Comparison of ENCODE assay signal across 7 mouse cellular contexts in the genomic region with DNA sequence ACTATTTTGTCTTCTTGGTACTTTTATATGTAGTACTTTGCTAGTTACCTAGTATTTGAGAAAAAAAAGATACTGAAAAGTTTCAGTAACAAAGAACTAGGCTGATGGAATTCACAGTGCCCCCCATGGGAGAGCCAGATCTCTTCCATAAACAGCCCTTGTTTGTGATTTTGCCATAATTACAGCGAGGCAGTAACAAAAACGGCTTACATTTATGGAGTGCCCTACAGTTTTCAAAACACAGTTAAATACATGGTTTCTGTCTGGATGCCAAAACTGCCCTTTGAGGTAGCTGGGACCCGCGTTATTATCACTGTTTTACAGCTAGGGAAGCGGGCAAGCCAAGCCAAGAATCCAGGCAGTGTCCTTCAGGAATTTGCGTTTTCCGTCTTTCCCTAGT. TPM values are rescaled to one million over a fixed set of nuclear protein-coding genes. Genes with fewer than 3 reads are reported as not detected.
DNase-seq lines count a peak whose midpoint lies in the region; ATAC-seq and TF ChIP-seq lines count a peak whose summit lies in the region.

No protein-coding gene starts in this region.

- H3K4me3 ChIP-seq in lung, adult 2 months (replicated peaks; ENCODE audit: extremely low read depth, low read depth, low read length) = peak overlapping the region; percentile 82
- peak overlapping the region; percentile 92 for H3K4me3 ChIP-seq in embryonic facial prominence, embryonic 15.5 days (replicated peaks)
- H3K4me3 ChIP-seq in hindbrain, embryonic 16.5 days (ENCODE audit: low read length) = peak overlapping the region; percentile 96
- H3K4me3 ChIP-seq in lung, embryonic 16.5 days (ENCODE audit: low read length) = peak overlapping the region; percentile 94
- peak overlapping the region; percentile 96 for H3K4me3 ChIP-seq in stomach, postnatal 0 days (ENCODE audit: low read depth, low read length)

- H3K36me3 ChIP-seq in embryonic facial prominence, embryonic 15.5 days = no peaks in the 10 kb centered on the region
- no peaks in the 10 kb centered on the region for H3K36me3 ChIP-seq in hindbrain, embryonic 16.5 days (ENCODE audit: control insufficient read depth, insufficient read depth, low read length)
- no peaks in the 10 kb centered on the region for H3K36me3 ChIP-seq in lung, embryonic 16.5 days (ENCODE audit: control insufficient read depth, insufficient read depth, low read length)
- H3K36me3 ChIP-seq in stomach, postnatal 0 days (ENCODE audit: control insufficient read depth, insufficient read depth, low read length) = no peaks in the 10 kb centered on the region

- TF ChIP-seq EP300 in stomach, postnatal 0 days (optimal IDR thresholded peaks at IDR 0.05) = no peak

- DNase-seq in lung, adult 2 months = peak; percentile 15
- no peak for DNase-seq in lung, adult 18-20 months
- DNase-seq in stomach, postnatal 0 days (ENCODE audit: low spot score) = no peak
- no peak for DNase-seq in c-Kit-positive CD71-positive TER-119-positive erythroid progenitor cells, embryonic 14.5 days (ENCODE audit: low spot score)

- no peak for ATAC-seq in embryonic facial prominence, embryonic 15.5 days (ENCODE audit: insufficient number of reproducible peaks, low FRiP score, low TSS enrichment, low read depth)
- ATAC-seq in hindbrain, embryonic 16.5 days = no peak
- no peak for ATAC-seq in lung, embryonic 16.5 days (ENCODE audit: low read depth)
- ATAC-seq in stomach, postnatal 0 days (ENCODE audit: low FRiP score, low TSS enrichment) = no peak

- no peaks in the 10 kb centered on the region for H3K9me3 ChIP-seq in embryonic facial prominence, embryonic 15.5 days (replicated peaks)
- H3K9me3 ChIP-seq in hindbrain, embryonic 16.5 days (ENCODE audit: control insufficient read depth, low read length) = no peaks in the 10 kb centered on the region
- H3K9me3 ChIP-seq in lung, embryonic 16.5 days (ENCODE audit: control insufficient read depth, low read length) = no peaks in the 10 kb centered on the region
- H3K9me3 ChIP-seq in stomach, postnatal 0 days (ENCODE audit: control insufficient read depth, low read length) = no peaks in the 10 kb centered on the region

- peak overlapping the region; percentile 12; the same call in 1 of the 2 replicates for H3K9ac ChIP-seq in embryonic facial prominence, embryonic 15.5 days
- peak overlapping the region; percentile 97; the same call in 1 of the 2 replicates for H3K9ac ChIP-seq in hindbrain, embryonic 16.5 days (ENCODE audit: low read depth, low read length)
- H3K9ac ChIP-seq in lung, embryonic 16.5 days (ENCODE audit: low read length) = peak overlapping the region; percentile 69
- H3K9ac ChIP-seq in stomach, postnatal 0 days (ENCODE audit: low read length) = peak overlapping the region; percentile 57

- peaks cover 5% of the 10 kb centered on the region for H3K4me1 ChIP-seq in lung, adult 2 months (ENCODE audit: control insufficient read depth, insufficient read depth, low read length)
- peaks cover 10% of the 10 kb centered on the region for H3K4me1 ChIP-seq in embryonic facial prominence, embryonic 15.5 days
- H3K4me1 ChIP-seq in hindbrain, embryonic 16.5 days (ENCODE audit: control insufficient read depth, insufficient read depth, low read depth, low read length) = peaks cover 20% of the 10 kb centered on the region
- peaks cover 13% of the 10 kb centered on the region for H3K4me1 ChIP-seq in lung, embryonic 16.5 days (replicated peaks; ENCODE audit: control insufficient read depth, insufficient read depth, low read length)
- H3K4me1 ChIP-seq in stomach, postnatal 0 days (replicated peaks; ENCODE audit: control insufficient read depth, insufficient read depth) = peaks cover 5% of the 10 kb centered on the region; the same call in 1 of the 2 replicates

- peak overlapping the region; percentile 97 for H3K27ac ChIP-seq in embryonic facial prominence, embryonic 15.5 days (replicated peaks)
- H3K27ac ChIP-seq in hindbrain, embryonic 16.5 days (ENCODE audit: low read depth, low read length) = peak overlapping the region; percentile 97
- H3K27ac ChIP-seq in lung, embryonic 16.5 days (ENCODE audit: low read length) = peak overlapping the region; percentile 75
- peak overlapping the region; percentile 99 for H3K27ac ChIP-seq in stomach, postnatal 0 days (replicated peaks)

- no peak for TF ChIP-seq CTCF in lung, adult 2 months (IDR thresholded peaks at IDR 0.05; ENCODE audit: insufficient read depth, low read length)
- 0 out of 2 replicates have a peak, but pooled peaks have one; percentile 15 for TF ChIP-seq CTCF in stomach, postnatal 0 days (IDR thresholded peaks at IDR 0.05; ENCODE audit: low read depth)

- TF ChIP-seq POLR2A in lung, adult 2 months (IDR thresholded peaks at IDR 0.05; ENCODE audit: borderline replicate concordance, extremely low read depth, low read depth, low read length) = no peak

- H3K27me3 ChIP-seq in embryonic facial prominence, embryonic 15.5 days = no peaks in the 10 kb centered on the region
- no peaks in the 10 kb centered on the region for H3K27me3 ChIP-seq in hindbrain, embryonic 16.5 days (replicated peaks; ENCODE audit: control insufficient read depth, insufficient read depth, low read length)
- H3K27me3 ChIP-seq in lung, embryonic 16.5 days (ENCODE audit: control insufficient read depth, insufficient read depth, low read depth, low read length) = no peaks in the 10 kb centered on the region
- no peaks in the 10 kb centered on the region for H3K27me3 ChIP-seq in stomach, postnatal 0 days (ENCODE audit: control insufficient read depth, insufficient read depth, low read length)

- peak overlapping the region; percentile 69 for H3K4me2 ChIP-seq in embryonic facial prominence, embryonic 15.5 days (replicated peaks)
- peak overlapping the region; percentile 58 for H3K4me2 ChIP-seq in hindbrain, embryonic 16.5 days (ENCODE audit: low read length)
- H3K4me2 ChIP-seq in lung, embryonic 16.5 days (ENCODE audit: low read depth, low read length) = peak overlapping the region; percentile 72
- peak overlapping the region; percentile 65 for H3K4me2 ChIP-seq in stomach, postnatal 0 days (replicated peaks; ENCODE audit: low read depth)

- WGBS in lung, adult 2 months = 12% methylated on average over 7 of the region's 7 CpGs
- WGBS in embryonic facial prominence, embryonic 15.5 days = 21% methylated on average over 7 of the region's 7 CpGs
- 23% methylated on average over 7 of the region's 7 CpGs for WGBS in hindbrain, embryonic 16.5 days
- 14% methylated on average over 7 of the region's 7 CpGs for WGBS in lung, embryonic 16.5 days
- WGBS in stomach, postnatal 0 days = 20% methylated on average over 7 of the region's 7 CpGs

RNA-seq across cellular contexts. Expression of a gene that starts 0.6 kb away (rescaled TPM):
- polyA plus RNA-seq in lung, adult 2 months (2012; rRNA removed) = 18.2 and 22.5 TPM in 2 replicates
- 19.3 and 20.3 TPM in 2 replicates for polyA plus RNA-seq in embryonic facial prominence, embryonic 15.5 days (2015; fragmentation: Nextera tagmentation; extraction: Ambion mirVana)
- polyA plus RNA-seq in hindbrain, embryonic 16.5 days (2015; fragmentation: Nextera tagmentation; extraction: Ambion mirVana) = 9.8 and 10.3 TPM in 2 replicates
- polyA plus RNA-seq in lung, embryonic 16.5 days (2015; fragmentation: Nextera tagmentation; extraction: Ambion mirVana) = 17.1 and 18.1 TPM in 2 replicates
- polyA plus RNA-seq in stomach, postnatal 0 days (2015; fragmentation: Nextera tagmentation; extraction: Ambion mirVana) = 8.4 and 9.0 TPM in 2 replicates

RNA-seq across cellular contexts. Expression of a gene that starts 20.2 kb away (rescaled TPM):
- polyA plus RNA-seq in lung, adult 2 months (2012; rRNA removed) = not detected in 2 replicates
- polyA plus RNA-seq in embryonic facial prominence, embryonic 15.5 days (2015; fragmentation: Nextera tagmentation; extraction: Ambion mirVana) = 0.42 TPM in 1 of 2 replicates, not detected in the other
- not detected in 2 replicates for polyA plus RNA-seq in hindbrain, embryonic 16.5 days (2015; fragmentation: Nextera tagmentation; extraction: Ambion mirVana)
- not detected in 2 replicates for polyA plus RNA-seq in lung, embryonic 16.5 days (2015; fragmentation: Nextera tagmentation; extraction: Ambion mirVana)
- not detected in 2 replicates for polyA plus RNA-seq in stomach, postnatal 0 days (2015; fragmentation: Nextera tagmentation; extraction: Ambion mirVana)

Comparison
In these comparisons a context has a peak if more than half of its experiments do, and no peak if none do; other contexts are left out.
1. H3K9ac ChIP-seq: peak in every context shown above with its lines; median percentile 97 in hindbrain, embryonic 16.5 days; 69 in lung, embryonic 16.5 days; 57 in stomach, postnatal 0 days; 12 in embryonic facial prominence, embryonic 15.5 days.